ENCODE assay signal across 8 mouse cellular contexts in the genomic region with DNA sequence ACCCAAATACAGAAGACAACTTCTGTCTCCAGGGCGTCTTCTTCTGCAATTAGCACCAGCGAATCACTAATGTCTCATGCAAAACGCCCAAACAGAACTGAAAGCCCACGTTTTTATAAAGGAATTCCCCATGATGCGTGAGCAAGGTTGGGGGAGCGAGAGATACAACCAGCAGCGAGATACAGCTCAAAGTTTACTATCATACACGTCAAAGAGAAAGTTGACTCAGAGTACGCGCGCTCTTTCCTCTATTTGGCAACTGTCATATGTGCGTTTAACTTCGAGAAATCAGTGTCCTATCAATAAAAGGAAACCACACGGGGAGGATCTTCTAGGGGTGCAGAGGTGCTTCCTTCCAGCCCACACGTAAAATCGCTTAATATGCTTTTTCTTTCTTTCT. TPM values are rescaled to one million over a fixed set of nuclear protein-coding genes. Genes with fewer than 3 reads are reported as not detected.
DNase-seq lines count a peak whose midpoint lies in the region; ATAC-seq and TF ChIP-seq lines count a peak whose summit lies in the region.

No protein-coding gene starts in this region.

- H3K27me3 ChIP-seq in embryonic facial prominence, embryonic 15.5 days: no peaks in the 10 kb centered on the region
- no peaks in the 10 kb centered on the region for H3K27me3 ChIP-seq in myocyte (ENCODE audit: control insufficient read depth, insufficient read depth, insufficient read length)

- H3K27ac ChIP-seq in embryonic facial prominence, embryonic 15.5 days (replicated peaks): no peak overlapping the region

- WGBS in embryonic facial prominence, embryonic 15.5 days: under 1% methylated on average over 16 of the region's 16 CpGs

- peak overlapping the region; percentile 82 for H3K4me2 ChIP-seq in embryonic facial prominence, embryonic 15.5 days (replicated peaks)
- H3K4me2 ChIP-seq in myocyte (ENCODE audit: low read depth): peak overlapping the region; percentile 97

- no peak overlapping the region for H3ac ChIP-seq in myocyte (ENCODE audit: control insufficient read depth, insufficient read length)

- H3K9me3 ChIP-seq in embryonic facial prominence, embryonic 15.5 days (replicated peaks): no peaks in the 10 kb centered on the region

- H3K4me1 ChIP-seq in embryonic facial prominence, embryonic 15.5 days: peaks cover 24% of the 10 kb centered on the region

- no peaks in the 10 kb centered on the region for H3K36me3 ChIP-seq in embryonic facial prominence, embryonic 15.5 days
- no peaks in the 10 kb centered on the region for H3K36me3 ChIP-seq in myocyte (ENCODE audit: control insufficient read depth, insufficient read depth)

- peak; percentile 11 to 13 for DNase-seq in right cerebral cortex, adult 2 months (ENCODE audit: low spot score in 2 of 2)
- no peak for DNase-seq in right cerebral cortex, postnatal 36 days (ENCODE audit: low spot score in 2 of 2)
- peak; percentile 57 for DNase-seq in induced T-regulatory cell, adult 2 months (ENCODE audit: low read depth)
- no peak for DNase-seq in cerebellum, postnatal 36 days
- no peak for DNase-seq in spleen, adult 12 weeks (ENCODE audit: low spot score)
- no peak for DNase-seq in thymus, adult 18-20 months

- TF ChIP-seq POLR2A in myocyte (IDR thresholded peaks at IDR 0.05; ENCODE audit: insufficient read length, low read depth): no peak

- no peaks in the 10 kb centered on the region for H3K79me2 ChIP-seq in myocyte (ENCODE audit: control insufficient read depth, insufficient read depth)

- H3K9ac ChIP-seq in embryonic facial prominence, embryonic 15.5 days: 0 out of 2 replicates have a peak overlapping the region, but pooled peaks have one; percentile 64

- peak overlapping the region; percentile 82 for H3K4me3 ChIP-seq in embryonic facial prominence, embryonic 15.5 days (replicated peaks)
- peak overlapping the region; percentile 43 for H3K4me3 ChIP-seq in myocyte

- ATAC-seq in embryonic facial prominence, embryonic 15.5 days (ENCODE audit: insufficient number of reproducible peaks, low FRiP score, low TSS enrichment, low read depth): no peak

TF ChIP-seq in myocyte, 11 proteins besides CTCF, POLR2A, EP300 and RAD21:
- TF ChIP-seq USF1 (IDR thresholded peaks at IDR 0.05; ENCODE audit: low read depth) (no peak), MYOD1 (IDR thresholded peaks at IDR 0.05; ENCODE audit: control insufficient read depth in 1 of 3, insufficient read length in 2 of 3, low read depth in 2 of 3) (no peak), POLR2AphosphoS2 (IDR thresholded peaks at IDR 0.05; ENCODE audit: insufficient read length, low read depth) (no peak), MYOG (IDR thresholded peaks at IDR 0.05; ENCODE audit: control insufficient read depth in 1 of 3, insufficient read depth in 1 of 3, insufficient read length in 2 of 3, low read depth in 2 of 3) (no peak), CEBPB (IDR thresholded peaks at IDR 0.05; ENCODE audit: insufficient read depth, poor library complexity, severe bottlenecking) (no peak), REST (IDR thresholded peaks at IDR 0.05; ENCODE audit: insufficient read depth, insufficient read length) (no peak), TCF12 (IDR thresholded peaks at IDR 0.05; ENCODE audit: insufficient read depth, poor library complexity, severe bottlenecking) (no peak), TCF3 (IDR thresholded peaks at IDR 0.05; ENCODE audit: insufficient read length, low read depth) (no peak), MAX (IDR thresholded peaks at IDR 0.05; ENCODE audit: low read depth) (no peak), SRF (IDR thresholded peaks at IDR 0.05; ENCODE audit: control insufficient read depth, insufficient read length, low read depth) (no peak), E2F4 (IDR thresholded peaks at IDR 0.05; ENCODE audit: insufficient read depth) (no peak)

RNA-seq across cellular contexts. Expression of gene Tmtc2, which starts 1.4 kb away (rescaled TPM):
- 15.2 and 15.5 TPM in 2 replicates for polyA plus RNA-seq in embryonic facial prominence, embryonic 15.5 days (2015; fragmentation: Nextera tagmentation; extraction: Ambion mirVana)
- 0.97 TPM for polyA plus RNA-seq in myocyte (2012; fragmentation: generic; extraction: Trizol)

Comparison
In these comparisons a context has a peak if more than half of its experiments do, and no peak if none do; other contexts are left out.
1. DNase-seq: peak in right cerebral cortex, adult 2 months (2 of 2) and induced T-regulatory cell, adult 2 months (single experiment); none in right cerebral cortex, postnatal 36 days (0 of 2), cerebellum, postnatal 36 days (0 of 2), spleen, adult 12 weeks (single experiment) and thymus, adult 18-20 months (0 of 2).